Mouse (Mus musculus) left cerebral cortex, adult 8-10 months (tissue): ENCODE data around the gene Gm960. TPM values are rescaled to one million over a fixed set of nuclear protein-coding genes. Genes with fewer than 3 reads are reported as not detected.

Experiments
- DNase-seq, 2 experiments: peaks; one replicate each; pipeline ENCODE4 v3.0.0; 2022; ENCODE audit warnings: low spot score in 2 of 2
- total RNA-seq, 4 experiments: library from RNA; stranded (reverse); gene quantifications; 2 replicates each; pipeline ENCODE4 v1.2.4; 2022

Gene Gm960
- total RNA-seq, 4 experiments from 2014 or later: 1.4 to 4.5 (median 2.2) TPM

DNA sequence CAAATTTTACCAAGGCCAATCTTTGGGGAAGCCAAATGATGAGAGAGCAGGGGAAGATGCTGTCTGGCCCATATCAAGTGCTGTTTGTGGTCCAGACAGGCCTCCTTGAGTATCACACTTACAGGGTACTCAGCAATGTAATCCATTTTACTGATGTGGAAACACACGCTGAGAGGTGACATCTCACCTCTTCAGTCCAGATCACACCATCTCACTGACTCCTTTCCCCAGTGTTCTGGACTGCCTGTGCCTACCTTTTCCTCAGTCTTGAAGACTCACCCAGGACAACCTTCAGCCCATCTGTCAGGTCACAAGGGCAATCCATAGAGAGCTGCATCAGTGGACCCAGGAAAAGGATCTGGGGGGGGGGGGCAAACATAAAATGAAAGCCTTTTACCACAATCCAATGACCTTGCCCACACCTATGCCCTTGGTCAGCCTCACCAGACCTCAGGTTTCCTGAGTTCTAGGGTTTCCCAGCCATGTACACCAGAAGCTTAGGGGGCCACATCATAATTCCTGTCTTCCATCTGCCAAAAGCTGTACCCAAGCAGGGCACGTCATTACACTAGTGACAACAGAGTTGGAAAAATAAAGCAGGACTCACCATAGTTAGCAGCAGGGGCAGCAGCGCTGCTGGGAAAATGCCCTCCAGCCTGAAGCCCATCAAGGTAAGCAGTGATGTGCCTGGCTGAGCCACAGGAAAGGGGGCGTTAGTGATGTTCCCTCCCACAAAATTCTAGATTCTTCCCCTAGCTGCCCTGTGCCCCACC is 73.9 kb downstream of the Gm960 start:
- no peak for DNase-seq

DNA sequence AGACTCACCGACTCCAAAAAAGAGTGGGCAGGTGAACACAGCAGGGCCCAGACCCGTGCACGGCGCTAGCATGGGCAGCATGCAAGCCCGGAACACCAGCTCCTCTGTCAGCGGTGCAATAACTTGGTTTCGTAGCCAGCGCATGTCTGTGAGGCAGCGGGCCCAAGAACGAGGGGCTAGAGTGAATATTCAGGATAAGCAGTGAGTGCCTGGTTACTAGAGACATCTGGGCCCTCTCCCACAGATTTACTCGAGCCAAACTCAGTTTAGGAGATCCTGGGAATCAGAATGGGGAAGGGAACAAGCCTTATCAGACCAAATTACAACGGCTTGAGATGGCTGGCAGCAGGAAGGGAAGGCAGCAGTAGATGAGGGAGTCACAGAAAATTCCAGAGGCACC is 74.5 kb downstream of the Gm960 start:
- DNase-seq: no peak

DNA sequence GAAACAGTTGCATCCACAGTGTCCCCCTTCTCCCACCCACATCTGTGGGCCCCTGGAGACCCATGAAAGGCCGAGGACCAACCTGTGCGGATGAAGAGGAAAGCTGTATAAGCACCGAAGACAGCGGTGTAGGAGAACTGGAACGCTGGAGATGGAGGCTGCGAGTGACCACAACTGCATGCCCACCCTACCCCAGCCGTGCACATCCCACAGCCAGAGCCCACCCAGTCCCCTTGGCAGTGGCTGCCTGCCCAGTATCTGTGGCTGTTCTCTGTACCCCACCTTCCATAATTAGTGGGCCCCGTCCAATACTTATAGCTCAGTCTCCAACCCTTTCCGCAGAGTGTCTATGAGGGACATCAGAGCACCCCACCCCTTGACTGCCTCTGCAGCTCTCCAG is 75.0 kb downstream of the Gm960 start:
- no peak for DNase-seq

DNA sequence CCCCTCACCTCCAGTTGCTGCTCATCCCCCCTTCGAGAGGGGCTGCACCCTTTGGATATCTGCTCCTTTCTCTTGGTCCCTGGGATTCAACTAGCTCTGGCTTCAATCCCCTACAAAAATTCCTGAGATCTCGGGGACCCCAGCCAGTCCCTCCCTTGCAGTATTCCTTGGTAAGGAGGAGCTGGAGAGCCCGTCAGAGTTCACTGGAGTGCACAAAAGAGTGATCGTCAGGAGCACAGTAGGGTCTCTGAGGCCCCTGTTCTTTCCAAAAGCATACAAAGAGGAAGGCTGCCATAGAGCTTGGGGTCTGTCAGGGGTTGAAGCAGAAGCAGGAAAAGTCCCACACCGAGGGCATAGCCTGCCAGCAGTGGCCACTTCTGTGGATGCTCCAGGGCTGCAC is 75.7 kb downstream of the Gm960 start:
- no peak for DNase-seq

DNA sequence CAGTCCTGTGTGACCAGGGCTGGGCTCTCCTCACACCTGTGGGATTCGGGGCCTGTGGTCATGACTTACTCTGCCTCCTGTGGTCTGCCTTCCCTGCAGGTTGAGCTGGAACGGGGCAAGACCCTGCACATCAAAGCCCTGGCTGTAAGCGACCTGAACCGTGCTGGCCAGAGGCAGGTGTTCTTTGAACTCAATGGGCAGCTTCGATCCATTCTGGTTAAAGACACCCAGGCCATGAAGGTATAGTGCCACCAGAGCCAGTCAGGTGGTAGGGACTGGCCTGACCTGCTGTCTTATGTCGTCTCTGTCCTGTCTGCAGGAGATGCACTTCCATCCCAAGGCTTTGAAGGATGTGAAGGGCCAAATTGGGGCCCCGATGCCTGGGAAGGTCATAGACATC is 77.7 kb downstream of the Gm960 start:
- no peak for DNase-seq

DNA sequence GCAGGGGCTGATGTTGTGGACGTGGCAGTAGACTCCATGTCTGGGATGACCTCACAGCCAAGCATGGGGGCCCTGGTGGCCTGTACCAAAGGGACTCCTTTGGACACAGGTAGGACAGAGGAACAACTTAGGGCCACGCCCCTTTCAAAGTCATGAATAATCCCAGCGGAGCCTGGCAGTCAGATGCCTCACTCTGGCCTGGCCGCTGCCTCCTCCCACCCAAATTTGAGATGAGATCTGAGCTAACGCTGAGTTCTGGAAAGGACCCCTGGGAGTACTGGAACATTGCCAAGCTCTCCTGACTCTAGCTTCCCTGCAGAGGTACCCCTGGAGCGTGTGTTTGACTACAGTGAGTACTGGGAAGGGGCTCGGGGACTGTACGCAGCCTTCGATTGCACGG is 79.0 kb downstream of the Gm960 start:
- DNase-seq: no peak

DNA sequence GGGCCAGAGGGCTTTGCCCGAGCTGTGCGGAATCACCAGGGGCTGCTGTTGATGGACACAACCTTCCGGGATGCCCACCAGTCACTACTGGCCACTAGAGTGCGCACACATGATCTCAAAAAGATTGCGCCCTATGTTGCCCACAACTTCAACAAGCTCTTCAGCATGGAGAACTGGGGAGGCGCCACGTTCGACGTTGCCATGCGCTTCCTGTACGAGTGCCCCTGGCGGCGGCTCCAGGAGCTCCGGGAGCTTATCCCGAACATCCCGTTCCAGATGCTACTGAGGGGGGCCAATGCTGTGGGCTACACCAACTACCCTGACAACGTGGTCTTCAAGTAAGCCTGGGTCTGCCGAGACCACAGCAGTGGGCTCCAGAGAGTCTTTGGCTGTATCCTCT is 80.3 kb downstream of the Gm960 start:
- DNase-seq: no peak

DNA sequence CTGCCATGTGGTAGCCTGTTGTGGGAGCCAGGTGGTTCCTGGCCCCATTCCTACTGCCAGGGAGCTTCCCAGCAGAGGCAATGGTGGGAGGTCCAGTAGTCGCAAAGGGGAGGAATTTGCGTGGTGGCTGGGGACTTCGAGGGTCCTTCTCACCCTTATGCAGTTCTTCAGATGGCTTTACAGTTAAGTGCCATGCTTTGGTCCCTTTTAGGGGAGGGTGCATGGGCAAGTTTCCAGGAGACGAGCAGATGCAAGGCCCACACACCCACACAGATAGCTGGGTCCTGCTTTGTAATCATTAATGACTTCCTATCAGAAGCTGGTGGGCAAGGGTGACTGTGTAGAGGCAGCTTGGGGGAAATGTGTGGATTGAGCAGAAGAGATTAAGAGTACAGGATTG is 81.9 kb downstream of the Gm960 start:
- DNase-seq: no peak

DNA sequence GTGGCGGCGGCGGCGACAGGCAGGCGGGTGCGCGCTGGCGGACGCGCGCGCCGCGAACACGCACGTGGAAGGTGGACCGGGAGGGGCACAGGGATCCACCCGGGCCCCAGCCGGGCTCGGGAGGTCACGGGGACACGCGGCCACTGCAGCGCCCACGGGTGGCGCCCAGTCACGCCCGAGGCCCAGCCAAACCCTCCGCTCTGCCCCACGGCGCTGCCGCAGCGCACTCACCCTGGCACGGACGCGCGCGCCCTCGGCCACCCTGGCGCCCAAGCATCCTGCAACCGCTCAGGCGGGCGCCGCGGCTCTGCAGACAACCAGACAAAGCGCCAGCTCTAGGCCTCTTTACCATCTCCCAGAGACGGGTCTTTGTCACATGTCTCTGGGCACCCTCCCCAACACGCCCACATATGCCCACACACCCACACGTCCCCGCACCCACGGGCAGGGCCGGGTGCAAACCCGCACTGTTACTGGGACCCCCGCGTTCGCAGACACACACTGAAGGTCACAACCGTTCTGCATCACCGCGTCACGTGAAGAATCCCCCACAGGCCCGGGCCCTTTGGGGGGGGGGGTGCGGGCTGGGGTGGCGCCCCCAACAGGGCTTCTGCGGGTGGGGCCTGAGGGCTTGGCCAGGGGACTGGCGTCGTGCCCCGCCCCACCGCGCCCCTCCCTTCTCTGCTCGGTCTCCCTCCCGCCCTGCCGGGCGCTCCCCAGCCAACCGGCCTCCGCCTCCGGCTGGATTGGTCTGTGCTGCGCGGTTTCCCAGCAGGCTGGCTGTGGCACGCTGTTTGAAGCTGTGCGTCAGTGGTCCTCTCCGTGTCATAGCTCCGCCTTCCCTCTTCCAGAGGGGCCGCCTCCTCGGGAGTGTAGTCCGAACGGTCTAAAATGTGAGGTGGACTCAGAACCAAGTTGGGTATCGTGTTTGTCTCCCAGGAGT is 83.0 kb downstream of the Gm960 start, which contains the start of gene Lrfn4:
Gene Lrfn4, minus strand, starts transcription at position 517 of the 943 bp plus-strand sequence.
- DNase-seq: peak; percentile 74 to 93

DNA sequence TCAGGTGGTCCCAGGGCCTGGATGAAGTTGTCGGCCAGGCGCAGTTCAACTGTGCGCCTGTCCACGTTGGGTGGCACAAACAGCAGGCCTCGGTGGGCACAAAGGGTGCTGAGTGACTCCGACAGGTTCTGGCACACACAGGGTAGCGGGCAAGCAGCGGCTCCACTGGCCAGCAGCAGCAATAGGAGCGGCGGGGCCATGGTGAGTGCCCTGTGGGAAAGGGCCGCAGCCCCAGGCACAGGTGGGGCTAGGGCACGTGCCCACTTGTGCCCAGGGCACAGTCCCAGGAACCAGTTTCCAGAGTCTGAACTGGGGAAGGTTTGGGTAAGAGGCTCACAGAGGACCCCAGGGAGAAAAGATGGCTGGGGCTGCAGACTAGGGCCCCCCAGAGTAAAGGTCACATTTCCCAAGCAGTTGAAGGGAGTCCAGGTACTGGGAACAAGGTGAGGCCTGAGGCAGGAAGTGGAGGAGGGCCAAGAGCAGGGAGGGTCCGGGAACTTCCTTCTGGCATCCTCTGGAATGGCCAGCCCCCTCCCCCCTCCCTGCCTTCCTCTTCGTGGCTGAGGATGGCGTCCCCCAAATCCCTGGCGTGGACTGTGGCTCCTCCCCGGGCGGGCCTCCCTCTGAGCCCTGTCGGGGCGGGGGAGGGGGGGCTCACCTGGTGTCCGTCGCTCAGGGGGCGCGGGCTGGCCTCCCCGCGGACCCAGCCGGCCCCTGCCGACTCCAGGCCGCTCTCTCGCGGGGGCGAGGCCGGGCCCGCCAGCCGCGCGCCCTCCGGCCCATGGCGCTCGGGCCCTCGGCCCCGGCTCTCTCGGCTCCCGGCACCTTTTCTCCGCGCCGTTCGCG is 83.9 kb downstream of the Gm960 start:
- DNase-seq: no peak

DNA sequence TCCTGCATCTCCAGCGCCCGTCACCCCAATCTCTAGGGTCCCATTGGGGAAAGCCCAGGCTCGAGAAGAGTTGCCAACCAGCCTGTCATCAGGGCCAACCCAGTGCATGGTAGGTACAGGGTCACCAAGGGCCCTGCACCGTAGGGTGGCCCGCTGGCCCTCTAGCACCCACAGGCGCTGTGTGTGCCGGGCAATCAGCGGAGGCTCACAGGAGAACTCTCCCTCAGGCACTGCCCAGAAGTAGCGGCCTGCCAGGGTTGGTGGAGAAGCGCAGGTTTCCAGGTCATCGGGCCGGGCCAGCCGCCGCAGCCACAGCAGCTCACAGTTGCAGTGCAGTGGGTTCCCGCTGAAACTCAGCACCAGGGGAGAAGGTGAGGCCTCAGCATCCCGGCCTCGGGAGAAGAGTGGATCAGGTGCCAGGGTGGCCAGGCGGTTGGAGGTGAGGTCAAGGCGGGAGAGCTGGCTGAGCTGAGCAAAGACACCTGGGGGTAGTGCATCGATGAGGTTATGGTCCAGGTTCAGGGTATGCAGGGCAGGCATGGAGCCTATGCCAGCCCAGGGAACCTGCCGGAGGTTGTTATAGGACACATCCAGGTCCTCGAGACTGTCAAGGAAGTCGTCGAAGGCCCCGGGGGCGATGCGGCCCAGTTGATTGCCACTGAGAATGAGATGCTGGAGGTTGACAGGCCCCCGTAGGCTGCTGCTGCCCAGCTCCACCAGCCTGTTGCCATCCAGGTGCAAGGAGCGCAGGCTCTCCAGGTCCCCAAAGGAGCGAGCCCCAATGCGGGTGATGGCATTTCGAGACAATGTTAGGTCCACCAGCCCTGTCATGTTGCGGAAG is 84.8 kb downstream of the Gm960 start:
- DNase-seq: no peak

DNA sequence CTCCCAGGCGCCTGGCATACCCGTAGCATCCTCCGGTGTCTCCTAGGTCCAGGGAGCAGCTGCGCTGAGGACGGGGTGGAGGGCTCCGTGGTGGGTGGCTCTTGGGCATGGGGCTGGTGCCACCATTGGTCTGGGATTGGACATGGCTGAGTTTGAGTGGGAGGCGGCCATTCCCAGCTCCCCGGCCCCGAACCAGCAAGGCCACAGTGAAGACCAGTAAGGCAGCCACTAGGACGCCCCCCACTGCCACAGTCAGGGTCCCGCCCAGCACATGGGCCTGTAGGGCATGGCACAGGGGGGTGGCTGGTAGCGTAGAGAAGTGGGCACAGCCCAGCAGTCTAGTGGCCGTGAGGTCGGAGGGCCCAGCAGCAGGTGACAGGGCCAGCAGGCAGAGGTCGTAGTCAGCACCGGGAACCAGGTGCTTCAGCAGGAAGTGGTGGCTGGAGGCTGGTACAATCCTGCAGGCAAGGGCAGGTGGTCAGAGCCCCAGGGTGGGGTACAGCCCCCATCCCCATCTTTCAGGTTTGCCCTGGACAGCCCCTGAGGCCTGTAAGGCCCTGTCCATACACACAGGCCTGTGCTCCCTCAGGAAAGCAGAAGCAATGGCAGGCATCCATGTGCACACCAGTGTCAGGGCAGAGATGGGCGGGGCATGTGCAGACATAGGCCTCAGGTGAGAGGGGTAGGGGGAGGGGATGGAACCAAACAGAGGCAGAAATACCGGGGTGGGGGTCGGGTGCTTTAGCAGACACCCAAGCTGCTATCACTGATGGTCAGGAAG is 86.1 kb downstream of the Gm960 start:
- DNase-seq: no peak

DNA sequence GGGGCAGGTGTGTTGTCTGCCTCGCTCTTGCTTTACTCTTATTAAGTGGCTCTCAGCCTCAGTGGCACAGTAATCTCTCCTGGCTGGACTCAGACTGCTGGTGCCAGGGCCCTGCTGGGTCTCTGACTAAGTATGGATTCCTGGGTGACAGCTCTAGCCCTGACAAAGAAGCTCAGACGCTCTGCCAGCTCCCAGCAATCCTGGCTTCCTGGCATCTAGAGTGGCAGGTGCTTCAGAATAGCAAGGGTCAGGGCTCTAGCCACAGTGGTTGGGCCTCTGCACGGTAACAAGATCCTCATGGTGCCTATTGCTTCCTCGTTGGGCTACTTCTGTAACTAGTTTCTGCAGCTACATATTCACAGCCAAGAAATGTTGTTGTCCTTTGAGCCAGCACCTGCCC is 88.4 kb downstream of the Gm960 start:
- DNase-seq: no peak

DNA sequence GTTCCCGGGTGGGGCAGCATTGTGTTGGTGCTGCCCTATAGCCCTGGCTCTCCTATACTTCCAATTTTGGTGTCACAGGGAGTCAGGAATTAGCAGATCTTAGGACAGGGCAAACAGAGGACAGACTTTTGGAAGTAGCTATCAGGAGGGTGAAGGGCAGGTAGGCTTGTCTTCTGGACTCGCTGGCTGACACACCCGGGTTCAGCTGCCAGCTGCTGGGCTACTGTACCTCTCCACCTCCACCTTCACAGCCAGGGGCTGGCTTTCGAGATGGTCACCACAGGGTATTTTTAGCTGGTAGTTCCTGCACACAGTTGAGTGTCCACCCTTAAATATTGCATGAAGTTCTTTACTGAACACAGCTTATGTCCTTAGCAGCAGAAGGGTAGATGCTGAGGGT is 90.0 kb downstream of the Gm960 start:
- no peak for DNase-seq

DNA sequence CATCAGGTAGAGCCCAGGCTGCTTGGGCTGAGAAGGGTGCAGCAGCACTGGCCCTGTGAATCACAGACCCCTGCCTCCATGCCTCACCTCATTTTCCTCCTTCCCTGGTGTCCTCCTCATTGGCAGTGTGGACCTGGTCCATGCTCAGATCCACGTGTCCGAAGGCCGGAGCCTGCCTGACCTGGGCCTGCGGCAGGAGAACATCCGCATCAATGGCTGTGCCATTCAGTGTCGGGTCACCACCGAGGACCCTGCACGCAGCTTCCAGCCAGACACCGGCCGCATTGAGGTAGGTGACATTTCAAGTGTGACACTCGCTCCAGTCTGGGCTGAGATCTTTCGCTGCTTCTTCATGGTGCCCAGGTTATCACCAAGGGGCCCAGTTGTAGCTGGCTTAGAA is 91.1 kb downstream of the Gm960 start:
- no peak for DNase-seq

DNA sequence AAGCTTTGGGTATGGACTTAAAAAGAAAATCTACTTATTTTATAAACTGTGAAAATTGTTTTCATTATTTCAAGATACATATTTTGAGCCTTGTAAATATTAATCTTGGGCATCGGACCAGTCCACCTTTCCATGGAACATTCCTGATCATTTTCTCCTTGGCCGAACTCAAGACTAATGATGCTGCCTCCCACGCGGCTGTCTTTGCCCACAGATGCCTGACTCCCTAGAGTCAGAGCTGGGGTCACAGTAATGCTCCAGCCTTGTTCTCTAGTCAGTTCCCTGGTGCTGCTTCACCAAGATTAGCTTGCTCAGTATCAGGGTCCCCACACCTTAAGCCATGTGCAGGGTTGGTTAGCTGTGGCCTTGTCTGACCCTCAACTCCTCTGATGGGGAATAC is 92.8 kb downstream of the Gm960 start:
- no peak for DNase-seq

DNA sequence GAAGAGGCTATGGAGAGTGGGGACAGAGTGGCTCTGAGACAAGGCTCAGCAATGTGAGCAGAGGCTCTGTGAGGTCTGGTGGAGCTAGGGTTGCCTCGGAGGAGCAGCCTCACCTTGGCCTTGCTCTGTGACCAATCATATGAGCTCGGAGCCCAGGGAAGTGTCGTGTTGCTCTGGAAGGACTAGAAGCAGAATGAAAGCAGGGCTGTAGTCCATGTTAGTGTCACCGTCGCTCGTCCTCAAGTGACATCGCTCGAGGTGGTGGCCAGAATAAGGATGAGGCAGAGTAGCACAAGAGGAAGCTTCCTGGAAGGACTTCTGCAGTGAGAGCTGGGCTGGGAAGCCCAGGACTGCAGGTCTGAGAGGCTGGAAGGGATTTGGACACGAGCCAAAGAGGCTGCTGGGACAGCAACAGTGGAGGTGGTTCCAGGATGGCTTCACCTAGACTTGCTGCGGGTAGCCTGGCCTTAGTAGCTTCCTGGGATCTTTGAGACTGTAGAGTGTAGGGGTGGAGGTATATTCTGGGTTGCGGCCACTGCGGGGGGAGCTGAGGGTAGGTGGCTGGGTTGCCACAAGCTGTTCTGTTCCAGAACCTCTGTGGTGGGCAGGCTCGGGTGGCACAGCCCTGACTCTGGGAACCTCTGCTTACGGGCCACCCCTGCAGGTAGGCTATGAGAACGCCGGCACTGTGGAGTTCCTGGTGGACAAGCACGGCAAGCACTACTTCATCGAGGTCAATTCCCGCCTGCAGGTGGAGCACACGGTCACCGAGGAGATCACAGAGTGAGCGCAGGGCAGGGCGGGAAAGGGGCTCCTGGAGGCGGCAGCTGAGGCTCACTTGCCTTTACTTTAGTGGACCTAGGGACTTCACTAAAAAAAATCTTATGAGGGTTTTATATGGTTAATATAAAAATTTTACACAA is 94.4 kb downstream of the Gm960 start:
- DNase-seq: no peak

DNA sequence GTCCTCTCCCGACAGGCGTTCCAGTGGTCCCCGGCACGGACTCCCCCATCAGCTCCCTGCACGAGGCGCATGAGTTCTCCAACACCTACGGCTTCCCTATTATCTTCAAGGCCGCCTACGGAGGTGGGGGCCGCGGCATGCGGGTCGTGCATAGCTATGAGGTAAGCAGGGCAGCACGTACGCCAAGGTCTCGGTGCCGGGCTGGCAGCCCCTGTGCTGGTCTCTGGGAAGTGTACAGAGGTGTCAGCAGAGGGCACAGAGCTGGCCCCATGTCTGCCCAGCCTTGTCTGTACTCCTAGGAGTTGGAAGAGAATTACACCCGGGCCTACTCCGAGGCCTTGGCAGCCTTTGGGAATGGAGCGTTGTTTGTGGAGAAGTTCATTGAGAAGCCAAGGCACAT is 96.0 kb downstream of the Gm960 start:
- no peak for DNase-seq

DNA sequence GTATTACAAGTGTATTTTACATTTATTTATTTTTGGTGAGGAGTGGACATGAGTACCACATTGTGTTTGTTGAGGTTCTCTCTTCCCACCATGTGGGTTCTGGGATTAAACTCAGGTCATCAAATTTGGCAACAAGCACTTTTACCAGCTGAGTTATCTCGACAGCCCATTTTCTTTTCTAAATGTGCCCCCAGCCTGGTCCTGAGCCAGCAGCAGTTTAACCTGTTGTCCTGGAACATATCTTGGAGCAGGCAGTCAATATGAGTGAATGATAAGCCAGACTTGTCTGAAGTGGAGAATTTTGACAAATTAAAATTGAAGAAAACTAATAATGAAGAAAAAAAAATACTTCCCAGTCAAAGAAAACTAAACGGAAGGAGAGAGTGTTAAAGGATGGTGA is 102.4 kb downstream of the Gm960 start:
- DNase-seq: no peak
